Mouse (Mus musculus): ENCODE results near the gene Cpa2. TPM values are rescaled to one million over a fixed set of nuclear protein-coding genes. Genes with fewer than 3 reads are reported as not detected.

The Cpa2 gene
- polyA plus RNA-seq (2014; fragmentation: Illumina TruSeq; extraction: RNeasy Lipid Tissue Mini Kit (QIAGEN cat#74804); ENCODE audit: low read depth, low replicate concordance): 7.4 TPM

GRCm38 (mm10) chr6:30541009-30541799 lies at the start of gene Cpa2:
Gene Cpa2, plus strand, starts transcription at chr6:30541582.

GRCm38 (mm10) chr6:30509265-30510239 lies 31.8 kb upstream of the Cpa2 start, which contains the start of the genes Tmem209 and Ssmem1:
Gene Tmem209, minus strand, starts transcription at chr6:30509783.
Gene Ssmem1, plus strand, starts transcription at chr6:30509849.

GRCm38 (mm10) chr6:30568069-30568468 lies 26.7 kb downstream of the Cpa2 start, which contains the start of gene Cpa4:
Gene Cpa4, plus strand, starts transcription at chr6:30568369.

GRCm38 (mm10) chr6:30610710-30611109 lies 69.3 kb downstream of the Cpa2 start, which contains the start of gene Cpa5:
Gene Cpa5, plus strand, starts transcription at chr6:30611010.

Other genes with a start within 250 kb of the Cpa2 start
- 66.2 TPM for gene Ube2h, start 237.0 kb upstream of the Cpa2 start, polyA plus RNA-seq (2014; fragmentation: Illumina TruSeq; extraction: RNeasy Lipid Tissue Mini Kit (QIAGEN cat#74804); ENCODE audit: low read depth, low replicate concordance)
- gene Zc3hc1, start 150.6 kb upstream of the Cpa2 start, polyA plus RNA-seq (2014; fragmentation: Illumina TruSeq; extraction: RNeasy Lipid Tissue Mini Kit (QIAGEN cat#74804); ENCODE audit: low read depth, low replicate concordance): 2.3 TPM
- 38.2 TPM for gene Klhdc10, start 139.7 kb upstream of the Cpa2 start, polyA plus RNA-seq (2014; fragmentation: Illumina TruSeq; extraction: RNeasy Lipid Tissue Mini Kit (QIAGEN cat#74804); ENCODE audit: low read depth, low replicate concordance)
- gene Tmem209, start 31.8 kb upstream of the Cpa2 start, polyA plus RNA-seq (2014; fragmentation: Illumina TruSeq; extraction: RNeasy Lipid Tissue Mini Kit (QIAGEN cat#74804); ENCODE audit: low read depth, low replicate concordance): 44.8 TPM
- not detected for gene Ssmem1, start 31.7 kb upstream of the Cpa2 start, polyA plus RNA-seq (2014; fragmentation: Illumina TruSeq; extraction: RNeasy Lipid Tissue Mini Kit (QIAGEN cat#74804); ENCODE audit: low read depth, low replicate concordance)
- gene Cpa4, start 26.8 kb downstream of the Cpa2 start, polyA plus RNA-seq (2014; fragmentation: Illumina TruSeq; extraction: RNeasy Lipid Tissue Mini Kit (QIAGEN cat#74804); ENCODE audit: low read depth, low replicate concordance): not detected
- not detected for gene Cpa5, start 69.4 kb downstream of the Cpa2 start, polyA plus RNA-seq (2014; fragmentation: Illumina TruSeq; extraction: RNeasy Lipid Tissue Mini Kit (QIAGEN cat#74804); ENCODE audit: low read depth, low replicate concordance)
- 1.6 TPM for gene Cpa1, start 97.6 kb downstream of the Cpa2 start, polyA plus RNA-seq (2014; fragmentation: Illumina TruSeq; extraction: RNeasy Lipid Tissue Mini Kit (QIAGEN cat#74804); ENCODE audit: low read depth, low replicate concordance)
- gene Cep41, start 152.2 kb downstream of the Cpa2 start, polyA plus RNA-seq (2014; fragmentation: Illumina TruSeq; extraction: RNeasy Lipid Tissue Mini Kit (QIAGEN cat#74804); ENCODE audit: low read depth, low replicate concordance): 7.0 TPM
- gene Mest, start 182.0 kb downstream of the Cpa2 start, polyA plus RNA-seq (2014; fragmentation: Illumina TruSeq; extraction: RNeasy Lipid Tissue Mini Kit (QIAGEN cat#74804); ENCODE audit: low read depth, low replicate concordance): 4.0 TPM